Mouse (Mus musculus) v-Abl transformed pro-B cells (cell line): ENCODE data around the gene Catsperz.

Experiments used
- in situ Hi-C, 2 experiments: fragments of 400-800 bp; cut with MboI; formaldehyde crosslinking; loops; one replicate each; pipeline ENCODE4 v1.15.1; 2025; ENCODE audit not compliant: unreplicated experiment in 2 of 2

The Catsperz gene

GRCm38 (mm10) chr19:6925307-6925573, at the start of gene Catsperz:
Gene Catsperz, minus strand, starts transcription at chr19:6925380.
- in situ Hi-C loops = no loop called here

DNA sequence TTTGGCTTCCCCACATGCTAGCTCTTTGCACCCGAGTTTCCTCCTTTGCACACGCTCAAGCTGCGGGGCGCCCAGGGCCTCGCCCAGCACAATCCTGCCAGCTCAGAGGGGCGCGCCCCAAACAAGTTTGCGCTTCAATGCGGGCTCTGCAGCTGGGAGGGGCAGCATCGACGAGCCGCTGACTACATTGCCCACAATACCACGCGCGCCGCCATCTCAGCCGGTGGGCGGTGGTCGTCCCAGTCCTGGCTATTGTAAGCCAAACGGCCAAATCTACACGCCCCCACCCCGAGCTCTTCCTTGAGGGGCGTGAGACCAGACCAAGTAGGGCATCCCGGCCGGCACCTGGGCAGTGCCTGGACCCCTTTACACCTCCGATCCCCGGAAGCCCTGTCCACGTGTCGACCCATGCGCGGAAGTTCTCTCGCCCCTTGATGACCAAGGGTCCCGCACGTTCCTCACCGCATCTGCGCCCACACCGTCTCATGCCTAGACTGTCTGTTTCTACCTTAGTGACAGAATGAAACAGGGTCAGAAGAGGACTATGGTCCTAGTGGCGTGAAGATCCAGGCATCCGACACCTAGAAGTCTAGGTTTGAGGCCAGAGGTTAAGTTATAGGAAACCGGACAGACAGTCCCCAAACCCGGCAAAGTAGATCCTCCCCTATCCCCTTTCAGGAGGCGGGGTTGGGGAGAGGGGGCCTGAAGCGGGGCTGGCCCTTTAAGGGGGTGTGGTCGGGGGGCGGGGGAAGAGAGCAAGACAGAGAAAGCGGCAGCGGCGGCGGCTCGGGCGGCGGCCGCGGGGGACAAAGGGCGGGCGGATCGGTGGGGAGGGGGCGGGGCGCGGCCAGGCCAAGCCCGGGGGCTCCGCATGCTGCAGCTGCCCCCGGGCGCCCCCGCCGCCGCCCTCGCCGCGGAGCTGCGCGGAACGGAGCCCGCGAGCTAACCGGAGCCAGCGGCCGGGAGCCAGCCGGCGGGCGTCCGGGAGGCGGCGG, 49.3 kb upstream of the Catsperz start, which contains the start of gene Ppp1r14b:
Ppp1r14b (plus strand) TSS at position 758 of the 995 bp plus-strand sequence.
- in situ Hi-C loops = loop anchor here (5.0 kb wide), 2 partner anchors 48 to 52 kb away; partner anchors contain the start of gene Esrra (in 2 of the 2)

DNA sequence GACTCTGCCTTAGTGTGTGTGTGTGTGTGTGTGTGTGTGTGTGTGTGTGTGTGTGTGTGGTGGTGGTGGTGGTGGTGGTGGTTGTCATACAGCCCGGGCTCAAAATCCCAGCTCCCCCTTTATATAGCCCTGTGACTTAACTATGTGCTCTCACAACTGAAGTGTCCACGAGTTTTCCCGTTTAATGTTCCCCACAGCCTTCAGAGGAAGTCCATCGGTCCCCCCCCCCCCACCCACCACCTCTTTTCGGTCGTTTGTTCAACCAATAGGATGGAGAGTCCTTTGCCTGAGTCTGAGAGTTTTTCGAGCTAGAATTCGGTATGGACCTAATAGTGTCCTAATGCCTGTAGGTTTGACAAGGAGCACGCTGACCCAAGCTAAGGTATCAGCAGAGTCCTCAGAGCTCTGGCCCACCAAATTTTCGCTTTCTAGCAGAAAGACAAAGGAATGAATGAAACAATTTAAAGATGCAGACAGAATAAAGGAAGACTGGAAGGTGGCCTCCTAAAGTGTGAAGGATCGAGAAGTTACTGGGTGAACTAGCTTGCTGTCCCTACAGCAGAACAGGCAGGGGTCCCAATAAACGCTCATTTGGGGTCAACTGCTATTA, 48.5 kb upstream of the Catsperz start:
- in situ Hi-C loops = no loop called here

GRCm38 (mm10) chr19:6972247-6972917, 47.2 kb upstream of the Catsperz start:
- in situ Hi-C loops = no loop called here

DNA sequence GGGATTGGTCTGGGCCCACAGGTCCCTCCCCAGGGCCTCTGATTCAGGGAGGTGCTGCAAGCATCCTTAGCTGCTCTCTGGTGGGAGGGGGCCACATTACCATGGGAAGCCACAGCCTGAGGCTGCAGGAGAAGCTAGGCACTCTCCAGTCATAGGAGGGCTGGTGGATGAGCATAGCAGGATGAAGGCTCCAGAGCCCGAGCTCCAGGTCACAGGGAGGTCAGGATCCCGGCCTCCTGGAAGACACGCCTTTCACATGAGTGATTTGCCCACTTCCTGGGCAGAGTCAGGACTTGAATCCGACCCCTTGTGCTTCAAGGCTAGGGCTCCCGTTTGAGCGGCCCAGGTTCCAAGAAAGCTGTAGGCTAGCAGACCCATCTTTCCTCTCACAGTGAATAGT, 46.5 kb upstream of the Catsperz start:
- in situ Hi-C loops = no loop called here

- in situ Hi-C loops = no loop called here
Observed at GRCm38 (mm10) chr19:6970460-6971085, 45.4 kb upstream of the Catsperz start.

DNA sequence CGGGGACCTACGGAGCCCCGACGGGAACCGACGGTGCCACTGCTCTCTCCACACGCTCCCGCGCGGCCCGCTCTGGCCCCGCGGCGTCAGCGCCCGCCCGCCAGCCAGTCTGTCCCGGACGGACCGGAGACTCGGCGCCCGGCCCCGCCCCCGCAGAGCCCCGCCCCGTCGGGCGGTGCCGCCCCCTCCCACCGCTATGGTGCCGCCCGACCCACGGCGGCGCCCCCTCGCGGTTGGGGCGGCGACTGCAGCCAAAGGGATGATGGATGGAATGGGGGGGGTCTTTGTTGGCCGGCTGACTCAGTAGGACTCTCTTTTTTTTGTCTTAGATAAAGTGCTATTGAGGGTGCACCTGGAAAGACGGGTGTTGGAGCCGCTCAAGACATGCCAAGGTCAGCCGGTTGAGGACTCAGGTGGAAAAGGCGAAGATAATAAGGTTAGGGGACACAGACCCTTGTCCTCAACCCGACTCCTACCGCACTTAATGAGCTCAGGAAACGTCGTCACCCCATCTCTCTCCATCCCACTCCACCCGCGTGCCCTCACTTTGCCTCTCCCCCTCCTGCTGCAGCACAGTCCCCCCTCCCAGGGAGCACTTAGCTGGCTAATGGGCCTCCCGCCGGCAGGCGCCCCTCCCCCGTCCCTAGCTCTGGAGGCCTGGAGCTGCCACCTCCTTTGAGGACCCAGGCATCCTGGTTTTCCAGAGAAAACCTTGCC, 44.6 kb upstream of the Catsperz start:
- in situ Hi-C loops = no loop called here

DNA sequence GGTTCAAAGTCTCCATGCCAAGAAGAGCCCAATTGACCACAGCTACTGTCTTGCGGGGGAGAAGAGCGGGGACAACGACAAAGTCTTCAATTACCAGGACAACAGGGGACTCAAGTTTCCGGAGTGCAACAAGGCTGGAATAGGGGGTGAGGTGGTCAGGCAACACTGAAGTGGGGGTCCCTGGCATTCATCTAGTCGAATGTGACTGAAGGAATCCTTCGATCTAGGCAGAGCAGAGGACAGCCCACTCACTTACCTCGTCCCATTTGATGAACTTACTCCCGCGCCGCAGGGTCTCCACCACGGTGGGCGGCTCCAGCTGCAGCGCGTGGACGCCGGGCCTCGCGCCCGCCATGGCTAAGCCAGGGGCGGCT, 44.1 kb upstream of the Catsperz start:
- in situ Hi-C loops = no loop called here

- in situ Hi-C loops = no loop called here
Observed at GRCm38 (mm10) chr19:6968491-6969271, 43.5 kb upstream of the Catsperz start.

DNA sequence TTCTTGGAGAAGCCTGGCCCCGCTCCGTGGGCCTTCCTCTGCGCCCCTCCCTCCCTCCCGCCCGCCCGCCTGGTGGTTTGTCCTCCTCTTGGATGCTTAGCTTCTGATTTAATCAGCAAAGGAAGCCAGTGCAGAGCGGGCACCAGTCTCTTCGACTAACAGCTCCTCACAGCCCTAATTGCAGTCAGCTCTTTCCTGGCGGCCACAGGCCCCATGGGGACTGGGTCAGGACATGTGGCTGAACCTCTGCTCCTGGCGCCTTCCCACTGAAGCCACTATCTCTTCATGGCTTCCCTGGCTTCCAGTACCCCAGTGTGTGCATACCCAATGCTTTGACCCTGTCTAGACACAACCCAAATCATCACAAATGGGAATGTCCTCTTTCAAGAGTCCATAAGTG, 31.3 kb upstream of the Catsperz start:
- in situ Hi-C loops = no loop called here

DNA sequence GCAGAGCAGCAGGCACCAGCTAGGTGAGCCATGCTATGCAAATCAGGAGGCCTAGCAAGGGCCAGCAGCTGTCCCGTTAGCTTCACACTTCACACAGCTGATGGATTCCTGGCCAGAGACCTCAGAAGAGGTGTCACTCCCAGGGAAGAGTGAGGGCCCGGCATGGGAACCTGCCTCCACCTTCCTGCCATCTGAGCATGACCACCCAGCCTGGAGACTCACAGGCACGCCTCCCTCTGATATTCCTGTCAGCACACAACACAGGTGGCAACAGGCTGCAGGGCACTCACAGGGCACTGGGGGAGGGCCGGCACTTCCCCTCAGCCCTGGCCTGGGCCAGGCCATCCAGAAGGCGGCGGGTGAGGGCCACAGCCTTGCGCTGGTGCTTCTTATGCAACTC, 30.2 kb upstream of the Catsperz start:
- in situ Hi-C loops = no loop called here

- in situ Hi-C loops = no loop called here
Observed at GRCm38 (mm10) chr19:6954046-6954445, 28.9 kb upstream of the Catsperz start.

- in situ Hi-C loops = no loop called here
Observed at GRCm38 (mm10) chr19:6952712-6953037, 27.5 kb upstream of the Catsperz start.

GRCm38 (mm10) chr19:6951994-6952711, 27.0 kb upstream of the Catsperz start:
- in situ Hi-C loops = no loop called here

DNA sequence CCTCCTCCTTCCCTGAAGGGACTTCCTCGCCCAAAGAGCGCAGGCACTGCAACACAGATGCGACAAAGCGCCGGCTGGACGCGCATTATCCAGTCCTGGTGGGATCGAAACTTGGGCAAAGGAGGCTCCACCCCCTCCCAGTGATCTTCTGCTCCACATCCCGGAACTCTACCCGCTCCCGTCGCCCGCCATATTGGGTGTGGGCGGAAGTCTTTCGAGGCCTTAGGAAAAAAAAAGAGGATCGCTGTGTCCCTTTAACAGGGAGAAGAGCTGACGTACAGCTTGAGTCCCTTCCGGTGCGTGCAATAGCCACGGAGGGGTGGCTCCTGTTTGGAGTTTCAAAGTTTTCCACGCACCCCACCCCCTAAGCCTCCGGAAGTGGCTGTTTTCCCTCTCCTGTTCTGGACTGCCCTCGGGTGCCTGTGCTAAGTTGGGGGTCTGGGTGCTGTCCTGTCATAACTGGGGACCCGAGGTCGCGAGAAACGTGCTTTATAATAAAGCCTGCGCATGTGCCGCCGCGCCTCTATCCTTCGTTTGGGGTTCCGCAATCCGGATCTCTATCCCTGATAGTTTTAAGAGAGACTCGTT, 26.3 kb upstream of the Catsperz start:
- in situ Hi-C loops = no loop called here

- in situ Hi-C loops = no loop called here
Observed at GRCm38 (mm10) chr19:6950613-6951153, 25.5 kb upstream of the Catsperz start.

DNA sequence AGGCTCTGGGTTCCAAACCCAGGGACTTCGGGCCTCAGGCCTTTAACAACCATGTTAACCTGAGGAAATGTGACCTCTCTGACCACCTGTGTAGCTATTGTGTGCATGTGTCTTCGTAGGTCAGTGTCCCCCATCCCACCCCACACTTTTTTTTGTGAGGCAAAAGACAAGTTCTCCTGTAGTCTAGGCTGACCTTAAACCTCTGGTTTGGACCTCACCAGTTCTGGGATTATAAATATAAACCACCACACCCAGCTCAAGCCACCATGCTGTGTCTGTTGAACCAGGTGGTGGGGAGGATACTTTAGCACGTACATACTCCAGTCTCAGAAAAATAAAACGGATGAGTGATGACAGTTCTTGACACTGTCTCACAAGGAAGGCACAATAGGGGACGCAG, 24.8 kb upstream of the Catsperz start:
- in situ Hi-C loops = no loop called here

- in situ Hi-C loops = no loop called here
Observed at GRCm38 (mm10) chr19:6949532-6949931, 24.4 kb upstream of the Catsperz start.
